Mouse (Mus musculus) forebrain, embryonic 11.5 days (tissue): ENCODE results near the gene Tenm4. TPM values are rescaled to one million over a fixed set of nuclear protein-coding genes. Genes with fewer than 3 reads are reported as not detected.

Source experiments
- ATAC-seq: fragments of 200-750 bp; cut with Nextera tagmentation; replicated peaks from 2 replicates; pipeline ENCODE4 v1.8.0; 2017; ENCODE audit warnings: moderate TSS enrichment; ENCODE audit not compliant: low FRiP score
- DNase-seq: peaks from one replicate; pipeline ENCODE4 v3.0.0-alpha.2; 2017; ENCODE audit warnings: low spot score
- H3K27ac ChIP-seq: fragments of 300-500 bp; sonication (generic); 2 replicates; pipeline ENCODE4 v1.5.1; 2014; ENCODE audit warnings: low read depth, low read length
- H3K27me3 ChIP-seq: fragments of 300-500 bp; sonication (generic); 2 replicates; pipeline ENCODE4 v1.6.1; 2014; ENCODE audit warnings: mild to moderate bottlenecking, low read length, mixed read lengths; ENCODE audit not compliant: control insufficient read depth, insufficient read depth
- H3K36me3 ChIP-seq: fragments of 300-500 bp; sonication (generic); 2 replicates; pipeline ENCODE4 v1.6.1; 2014; ENCODE audit warnings: mild to moderate bottlenecking, low read length, moderate library complexity, mixed read lengths; ENCODE audit not compliant: control insufficient read depth, insufficient read depth
- H3K4me1 ChIP-seq: fragments of 300-500 bp; sonication (generic); replicated peaks from 2 replicates; pipeline ENCODE4 v1.6.1; 2014; ENCODE audit warnings: low read length, mixed read lengths; ENCODE audit not compliant: control insufficient read depth, insufficient read depth
- H3K4me2 ChIP-seq: fragments of 300-500 bp; sonication (generic); 2 replicates; pipeline ENCODE4 v1.6.1; 2014; ENCODE audit warnings: low read depth, mild to moderate bottlenecking, low read length, moderate library complexity, mixed read lengths; ENCODE audit not compliant: severe bottlenecking
- H3K4me3 ChIP-seq: fragments of 300-500 bp; sonication (generic); 2 replicates; pipeline ENCODE4 v1.5.1; 2014; ENCODE audit warnings: low read depth, low read length
- H3K9ac ChIP-seq: fragments of 300-500 bp; sonication (generic); 2 replicates; pipeline ENCODE4 v1.6.1; 2014; ENCODE audit warnings: low read length
- H3K9me3 ChIP-seq: fragments of 300-500 bp; sonication (generic); 2 replicates; pipeline ENCODE4 v1.6.1; 2016; ENCODE audit warnings: low read length, mixed read lengths; ENCODE audit not compliant: control insufficient read depth
- WGBS: fragments of 180-500 bp; shearing (Covaris S2); extraction: QIAGEN DNeasy Blood & Tissue Kit; methylation state at CpG from one replicate; pipeline ENCODE4 v1.1.7; 2014; 5-methylcytosine and 5-hydroxymethylcytosine counted together
- polyA plus RNA-seq: library from polyadenylated mRNA; unstranded; fragments of >200 nt; fragmentation: Nextera tagmentation; extraction: Ambion mirVana; gene quantifications from 2 replicates; pipeline ENCODE4 v1.2.1, GENCODE M21; 2014

The Tenm4 gene
- polyA plus RNA-seq, 1 experiment from 2014 or later, result 47.9 TPM

- peak overlapping the region; percentile 83 for H3K27ac ChIP-seq
- DNase-seq, result peak; percentile 84
- H3K4me3 ChIP-seq, result peak overlapping the region; percentile 76
- WGBS, result under 1% methylated on average over 66 of the region's 75 CpGs
- peaks cover 13% of the 10 kb centered on the region; the same call in 1 of the 2 replicates for H3K4me1 ChIP-seq
- no peaks in the 10 kb centered on the region for H3K36me3 ChIP-seq
- no peaks in the 10 kb centered on the region for H3K9me3 ChIP-seq
- ATAC-seq, result peak; percentile 68
- H3K27me3 ChIP-seq, result no peaks in the 10 kb centered on the region
- peak overlapping the region; percentile 94 for H3K4me2 ChIP-seq
- peak overlapping the region; percentile 96 for H3K9ac ChIP-seq
These were observed 38.9 kb downstream of the Tenm4 start for GRCm38 (mm10) chr7:96209783-96210524.

DNA sequence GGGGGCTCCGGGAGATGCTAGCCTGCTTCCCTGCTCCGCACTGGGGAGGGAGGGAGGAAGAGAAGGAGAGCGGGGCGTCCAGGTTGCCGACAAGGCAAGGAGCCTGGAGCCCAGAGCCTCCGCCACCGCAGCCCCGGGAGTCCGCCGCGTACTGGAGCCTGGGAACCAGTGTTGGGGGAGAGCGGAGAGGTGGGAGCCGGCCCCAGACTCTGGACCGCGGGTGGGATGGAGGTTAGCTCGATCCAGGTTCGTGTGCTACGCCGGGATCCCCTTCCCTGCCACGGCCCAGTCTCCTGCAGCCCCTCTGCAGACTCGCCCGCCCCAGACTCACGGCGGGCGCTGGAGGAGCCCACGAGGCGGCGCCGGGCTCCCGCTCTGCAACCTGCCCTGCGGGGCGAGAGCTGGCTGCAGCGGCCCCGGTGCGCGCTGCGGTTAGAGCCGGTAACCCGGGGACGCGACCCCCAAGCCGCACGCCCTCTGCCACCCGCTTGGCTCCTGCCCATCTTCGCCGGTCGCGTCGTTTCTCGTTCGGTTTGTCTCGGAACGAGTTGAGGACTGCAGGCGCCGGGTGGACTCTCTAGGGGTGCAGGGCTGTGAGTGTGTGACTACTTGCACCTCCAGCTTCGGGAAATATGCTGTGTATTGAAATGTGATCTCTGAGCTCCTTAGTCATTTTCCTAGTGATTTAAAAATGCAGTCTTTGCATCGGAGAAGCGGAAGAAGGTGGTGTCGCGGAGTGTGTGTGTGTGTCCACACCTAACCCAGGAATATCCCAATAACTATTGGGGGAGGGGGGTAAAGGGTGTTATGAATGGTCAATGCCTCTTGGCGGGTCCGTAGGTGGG, 39.7 kb downstream of the Tenm4 start:
- H3K9ac ChIP-seq, result peak overlapping the region; percentile 96

GRCm38 (mm10) chr7:96211618-96212021, 40.6 kb downstream of the Tenm4 start:
- Histone ChIP-seq H3K9me3 (no peaks in the 10 kb centered on the region), H3K4me1 (peaks cover 10% of the 10 kb centered on the region; the same call in 1 of the 2 replicates), H3K27ac (no peak overlapping the region), H3K4me2 (peak overlapping the region; percentile 94), H3K36me3 (no peaks in the 10 kb centered on the region), H3K27me3 (no peaks in the 10 kb centered on the region), H3K4me3 (peak overlapping the region; percentile 76), H3K9ac (peak overlapping the region; percentile 96)
- 0% methylated on average over 17 of the region's 17 CpGs for WGBS
- peak; percentile 62 for DNase-seq
- no peak for ATAC-seq

More for the DNA sequence above, 39.7 kb downstream of the Tenm4 start:
- Histone ChIP-seq H3K4me3 (peak overlapping the region; percentile 76), H3K27ac (peak overlapping the region; percentile 83), H3K9me3 (no peaks in the 10 kb centered on the region), H3K27me3 (no peaks in the 10 kb centered on the region), H3K36me3 (no peaks in the 10 kb centered on the region), H3K4me2 (peak overlapping the region; percentile 94), H3K4me1 (peaks cover 10% of the 10 kb centered on the region; the same call in 1 of the 2 replicates)
- DNase-seq (peak; percentile 84), ATAC-seq (peak; percentile 60)
- WGBS, result under 1% methylated on average over 55 of the region's 62 CpGs

- Histone ChIP-seq H3K27ac (peak overlapping the region; percentile 86; the same call in 1 of the 2 replicates), H3K4me3 (peak overlapping the region; percentile 76), H3K36me3 (no peaks in the 10 kb centered on the region), H3K4me1 (peaks cover 10% of the 10 kb centered on the region; the same call in 1 of the 2 replicates), H3K4me2 (peak overlapping the region; percentile 94), H3K9ac (peak overlapping the region; percentile 96), H3K9me3 (no peaks in the 10 kb centered on the region), H3K27me3 (no peaks in the 10 kb centered on the region)
- 2% methylated on average over 9 of the region's 9 CpGs for WGBS
- DNase-seq, result no peak
- ATAC-seq, result no peak
These were observed 41.2 kb downstream of the Tenm4 start for GRCm38 (mm10) chr7:96212224-96212591.

- Histone ChIP-seq H3K9ac (peak overlapping the region; percentile 96), H3K36me3 (no peaks in the 10 kb centered on the region), H3K9me3 (no peaks in the 10 kb centered on the region), H3K4me3 (peak overlapping the region; percentile 76), H3K4me2 (peak overlapping the region; percentile 94), H3K27ac (peak overlapping the region; percentile 86), H3K4me1 (peaks cover 10% of the 10 kb centered on the region; the same call in 1 of the 2 replicates), H3K27me3 (no peaks in the 10 kb centered on the region)
- WGBS, result under 1% methylated on average over 48 of the region's 48 CpGs
- ATAC-seq (peak; percentile 64), DNase-seq (peak; percentile 88)
These were observed 41.8 kb downstream of the Tenm4 start for GRCm38 (mm10) chr7:96212592-96213541.

GRCm38 (mm10) chr7:96213741-96214140, 42.7 kb downstream of the Tenm4 start:
- no peak for DNase-seq

GRCm38 (mm10) chr7:96214876-96215275, 43.8 kb downstream of the Tenm4 start:
- no peak for ATAC-seq
- H3K9me3 ChIP-seq, result no peaks in the 10 kb centered on the region
- H3K9ac ChIP-seq, result no peak overlapping the region
- H3K27ac ChIP-seq, result no peak overlapping the region
- 50% methylated on average over 2 of the region's 2 CpGs for WGBS
- H3K4me2 ChIP-seq, result no peak overlapping the region
- no peaks in the 10 kb centered on the region for H3K27me3 ChIP-seq
- no peak overlapping the region for H3K4me3 ChIP-seq
- peaks cover 10% of the 10 kb centered on the region; the same call in 1 of the 2 replicates for H3K4me1 ChIP-seq
- DNase-seq, result no peak
- no peaks in the 10 kb centered on the region for H3K36me3 ChIP-seq

More at GRCm38 (mm10) chr7:96213741-96214140, 42.7 kb downstream of the Tenm4 start:
- ATAC-seq, result no peak
- H3K4me2 ChIP-seq, result peak overlapping the region; percentile 94
- H3K4me1 ChIP-seq, result peaks cover 10% of the 10 kb centered on the region; the same call in 1 of the 2 replicates
- peak overlapping the region; percentile 76 for H3K4me3 ChIP-seq
- H3K9me3 ChIP-seq, result no peaks in the 10 kb centered on the region
- H3K27me3 ChIP-seq, result no peaks in the 10 kb centered on the region
- H3K36me3 ChIP-seq, result no peaks in the 10 kb centered on the region
- H3K27ac ChIP-seq, result no peak overlapping the region; the same call in 1 of the 2 replicates
- H3K9ac ChIP-seq, result peak overlapping the region; percentile 96
- 4% methylated on average over 9 of the region's 10 CpGs for WGBS
